Mouse (Mus musculus) frontal cortex, postnatal 25 days (tissue): Measurements from ENCODE around the gene Olfr1342.

ENCODE experiments used
- DNase-seq, 2 experiments: peaks; one replicate each; pipeline ENCODE4 v3.0.0; 2022; ENCODE audit warnings: low spot score in 2 of 2

Olfr1342 gene

DNA sequence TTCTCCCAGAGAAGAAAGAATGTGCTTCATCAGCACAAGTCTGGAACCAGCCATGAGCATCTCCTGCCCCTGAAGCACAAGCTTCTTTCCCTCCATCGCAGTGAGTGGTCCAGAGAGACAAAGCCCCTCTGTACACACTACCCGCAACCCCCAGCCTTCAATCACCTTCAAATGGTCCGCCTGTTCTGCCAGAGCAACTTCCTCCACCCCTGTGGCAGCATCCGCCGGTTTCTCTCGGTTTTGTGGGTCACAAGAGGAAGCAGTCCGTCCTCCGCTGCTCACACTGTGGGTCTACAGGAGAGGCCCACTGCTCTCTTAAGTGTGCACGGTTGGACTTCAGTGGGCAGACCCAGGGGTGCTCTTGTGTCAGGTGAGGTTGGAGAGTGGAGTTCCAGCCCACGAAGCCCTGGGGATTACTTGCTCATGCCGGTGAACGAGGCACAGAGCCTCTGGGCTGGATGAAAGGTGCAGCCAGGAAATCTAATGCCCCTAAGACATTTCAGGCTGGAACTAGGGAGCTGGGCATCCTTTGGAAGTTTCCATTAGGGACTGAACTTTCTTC is at the start of gene Olfr1342:
Gene Olfr1342 (minus strand): TSS at position 345 of the 562 bp plus-strand sequence.
- no peak for DNase-seq

DNA sequence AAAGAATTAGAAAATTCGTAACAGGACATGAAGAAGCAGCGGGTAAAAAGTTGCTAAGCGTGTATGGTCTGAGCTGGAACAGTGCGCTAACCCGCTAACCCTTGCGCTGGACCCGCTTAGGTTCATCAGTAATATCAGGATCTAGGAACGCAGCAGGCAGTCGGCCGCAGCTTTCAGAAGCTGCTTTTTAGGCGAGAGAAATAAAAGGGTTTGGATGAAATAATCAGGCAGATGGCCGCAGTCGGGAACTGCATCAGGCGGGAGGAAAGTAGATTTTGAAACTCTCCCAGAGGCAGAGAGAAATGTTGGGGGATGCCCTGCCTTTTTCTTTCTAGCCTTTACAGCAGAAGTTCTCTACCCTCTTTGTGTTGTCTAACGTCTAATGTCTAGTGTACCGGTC is 49.3 kb upstream of the Olfr1342 start:
- no peak for DNase-seq

DNA sequence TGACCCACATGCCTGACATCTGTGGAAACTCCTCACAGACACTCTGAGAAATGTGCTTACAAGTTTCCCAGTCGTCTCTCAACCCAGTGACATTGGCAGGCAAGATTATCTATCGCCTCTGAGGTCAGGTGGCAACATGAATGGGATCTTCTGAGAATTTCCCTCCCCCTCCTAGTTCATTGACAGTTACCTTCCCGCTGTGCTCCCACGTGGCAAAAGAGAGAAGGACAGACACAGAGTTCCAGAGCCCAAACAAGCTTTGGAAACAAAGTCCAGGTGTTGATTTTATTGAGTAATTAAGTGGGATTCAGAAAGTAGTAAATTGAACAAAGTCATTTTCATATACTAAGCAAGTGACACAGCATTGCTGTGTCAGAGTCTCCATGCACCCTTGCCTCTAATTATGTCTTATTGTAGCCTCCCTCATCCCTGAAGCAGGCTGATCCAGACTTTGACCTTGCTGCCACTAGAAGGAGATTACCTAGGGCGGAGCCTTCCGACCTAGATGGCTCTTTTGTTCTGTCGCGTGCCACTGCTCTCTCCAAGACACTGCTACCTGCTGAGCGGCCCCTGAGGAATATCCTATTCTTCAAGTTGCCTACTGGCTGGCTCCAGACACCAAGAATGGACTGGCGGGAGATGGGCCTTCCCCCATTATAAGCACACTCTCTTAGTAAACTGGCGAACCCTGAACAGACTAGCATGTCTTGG is 48.6 kb upstream of the Olfr1342 start:
- no peak for DNase-seq

DNA sequence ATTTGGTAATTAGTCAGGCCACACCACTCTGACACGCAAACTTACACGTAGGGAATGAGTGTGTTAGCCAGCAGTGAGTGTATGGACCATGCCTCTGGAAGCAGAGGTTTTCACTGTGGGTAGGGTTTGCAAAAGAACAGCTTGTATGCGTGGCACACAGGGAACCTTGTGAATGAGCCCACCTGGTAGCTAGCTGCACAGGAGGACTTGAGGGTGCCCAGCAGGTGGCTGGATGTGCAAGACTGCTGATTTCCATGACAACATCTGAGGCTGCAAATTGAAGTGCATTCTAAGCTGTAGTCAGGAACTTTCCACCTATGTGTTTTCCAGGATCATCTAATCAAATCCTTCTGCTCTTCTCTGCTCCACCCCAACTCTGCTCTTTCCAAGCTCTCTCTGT is 47.0 kb upstream of the Olfr1342 start:
- DNase-seq, result no peak

DNA sequence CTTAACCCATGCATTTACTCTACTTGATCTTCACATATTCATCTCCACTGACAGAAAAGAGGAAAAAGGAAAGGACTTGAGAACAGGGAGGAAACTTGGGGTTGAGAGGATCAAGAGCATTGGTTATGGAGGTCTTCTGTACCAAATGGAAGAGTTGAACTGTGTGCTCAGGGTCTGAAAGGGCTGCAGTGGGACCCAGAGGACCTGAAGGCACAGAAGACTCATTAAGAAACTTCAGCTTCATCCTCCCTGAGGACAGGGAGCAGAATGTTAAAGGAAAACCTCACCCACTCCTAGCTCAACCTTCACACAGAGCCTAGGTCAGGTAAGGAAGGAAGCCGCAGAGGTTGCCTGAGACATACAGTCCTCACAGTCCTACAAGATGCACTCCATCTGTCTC is 39.3 kb upstream of the Olfr1342 start, which contains the start of gene Olfr1339:
Gene Olfr1339 (plus strand): TSS at position 301 of the 400 bp plus-strand sequence.
- DNase-seq, result no peak

DNA sequence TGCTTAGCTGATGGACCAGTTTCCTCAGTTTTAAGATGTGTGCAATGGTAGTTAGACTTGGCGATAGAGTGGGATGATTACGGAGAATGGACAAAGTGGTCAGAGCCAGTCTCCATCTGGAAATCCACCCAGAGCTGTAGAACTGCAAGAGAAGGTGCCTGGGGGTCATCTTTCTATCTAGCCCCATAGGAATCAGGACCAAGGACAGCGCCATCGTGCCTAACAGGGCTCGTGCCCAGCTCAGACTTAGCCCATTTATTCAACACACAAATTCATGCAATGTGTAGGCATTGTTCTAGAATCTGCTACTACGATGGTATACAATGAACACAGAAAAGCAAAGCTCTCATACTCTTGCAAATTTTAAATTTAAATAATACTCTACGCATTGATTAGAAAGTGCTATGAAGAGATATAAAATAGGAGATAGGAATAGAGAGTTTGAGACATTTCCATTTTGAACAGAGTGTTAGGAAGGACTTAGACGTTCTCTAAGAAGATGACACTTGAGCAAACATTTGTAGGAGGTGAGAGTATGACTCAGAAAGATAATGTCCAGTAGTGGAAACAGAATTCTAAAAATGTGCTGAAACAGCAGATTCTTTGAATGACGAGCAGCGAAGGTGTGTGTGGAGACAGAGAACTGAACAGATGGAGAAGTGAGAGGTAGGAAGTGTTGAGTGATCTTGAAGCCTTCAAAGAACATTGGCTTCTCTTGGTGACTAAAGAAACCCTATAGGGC is 29.4 kb upstream of the Olfr1342 start:
- no peak for DNase-seq

DNA sequence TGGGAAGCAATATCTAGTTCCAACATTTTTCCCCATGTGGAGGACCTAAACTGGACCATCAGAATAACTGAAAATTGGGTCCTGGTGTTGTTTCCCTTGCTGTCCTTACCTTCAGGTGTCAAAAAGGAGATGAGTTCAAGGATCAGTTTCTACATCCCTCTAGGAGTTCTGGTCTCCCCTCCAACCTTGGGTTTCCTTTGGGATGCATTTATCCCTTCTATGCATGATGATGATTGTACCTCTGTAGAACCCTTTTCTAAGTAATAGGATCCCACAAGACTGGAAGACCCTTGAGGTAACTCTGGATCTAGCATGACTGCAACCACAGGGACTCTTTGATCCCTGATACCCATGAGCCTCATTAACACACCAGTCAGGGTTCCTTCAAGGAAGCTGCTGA is 27.3 kb upstream of the Olfr1342 start, which contains the start of gene Olfr1340:
Gene Olfr1340 (plus strand): TSS at position 301 of the 400 bp plus-strand sequence.
- no peak for DNase-seq

DNA sequence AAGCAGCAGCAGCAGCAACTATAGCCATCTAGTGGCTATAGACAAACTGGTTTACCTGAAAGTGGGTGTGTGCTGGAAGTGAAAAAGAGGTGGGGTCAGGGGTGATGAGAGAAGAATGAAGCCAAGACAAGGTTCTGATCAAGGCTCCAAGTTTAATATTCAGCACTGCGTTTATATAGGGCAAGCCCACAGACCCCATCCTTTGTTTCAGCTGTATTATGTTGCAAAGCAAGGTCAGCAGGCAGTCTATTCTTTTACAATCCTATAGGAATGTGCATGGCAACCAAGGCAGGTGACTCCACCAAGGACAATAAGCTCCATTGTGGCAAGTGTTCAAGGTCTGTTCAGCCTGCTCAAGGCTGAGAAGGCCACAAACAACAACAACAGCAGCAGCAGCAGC is 19.1 kb upstream of the Olfr1342 start:
- no peak for DNase-seq

DNA sequence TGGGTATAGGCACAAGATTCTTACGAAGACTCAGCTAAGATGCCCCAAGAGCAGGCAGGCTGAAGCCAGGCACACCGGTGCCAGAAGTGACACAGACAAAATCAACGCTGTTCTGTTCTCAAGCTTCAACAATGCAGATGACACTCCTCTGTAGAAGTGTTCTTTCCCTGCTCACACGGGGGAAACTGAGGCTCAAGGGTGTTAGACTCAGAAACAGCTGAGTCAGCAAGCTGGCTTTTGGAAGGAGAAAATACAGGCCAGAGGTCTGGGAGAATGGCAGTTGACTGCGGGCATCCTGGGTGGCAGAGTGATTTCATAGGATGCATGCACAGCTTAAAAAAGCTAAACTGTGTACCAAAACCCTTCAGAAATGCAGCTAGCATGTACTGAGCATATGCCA is 15.5 kb upstream of the Olfr1342 start:
- no peak for DNase-seq

DNA sequence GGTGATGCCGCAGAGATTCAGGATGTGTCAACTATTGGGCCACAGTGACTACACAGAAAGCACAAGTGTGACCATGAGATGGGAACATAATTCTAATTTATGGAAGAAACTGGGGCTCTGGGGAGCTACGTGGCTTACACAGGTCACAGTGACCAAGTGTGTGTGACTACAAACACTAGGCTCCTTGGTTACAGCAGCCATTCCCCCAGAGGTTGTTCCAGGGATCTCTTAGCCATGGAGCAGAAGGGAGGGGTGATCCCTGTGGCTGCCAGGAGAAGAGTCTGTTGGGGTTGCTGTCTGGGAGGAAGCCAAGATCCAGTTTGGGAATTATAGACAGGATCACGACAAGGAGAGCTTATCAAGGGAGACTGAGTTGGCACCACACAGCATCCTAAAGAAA is 10.7 kb upstream of the Olfr1342 start, which contains the start of gene Olfr1341:
Gene Olfr1341 (plus strand): TSS at position 301 of the 400 bp plus-strand sequence.
- DNase-seq, result no peak

DNA sequence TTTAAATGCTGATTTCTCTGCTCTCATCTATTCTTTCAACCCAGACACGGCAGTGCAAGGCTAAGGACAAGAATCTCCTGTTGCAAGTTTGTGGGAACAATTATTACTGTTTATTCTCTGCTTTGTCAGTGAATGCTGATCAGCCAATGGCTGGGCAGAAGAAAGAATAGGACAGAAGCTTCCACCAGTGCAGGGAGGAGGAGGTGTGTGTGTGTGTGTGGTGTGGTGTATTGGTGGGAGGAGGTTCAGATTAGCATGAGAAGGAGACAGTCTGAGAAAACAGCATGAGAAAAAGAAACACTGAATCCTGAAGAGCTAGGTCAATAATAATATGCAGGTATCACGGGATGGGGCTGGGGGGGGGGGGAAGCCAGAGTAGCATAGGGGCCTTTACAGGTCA is 1.3 kb upstream of the Olfr1342 start:
- DNase-seq, result no peak

DNA sequence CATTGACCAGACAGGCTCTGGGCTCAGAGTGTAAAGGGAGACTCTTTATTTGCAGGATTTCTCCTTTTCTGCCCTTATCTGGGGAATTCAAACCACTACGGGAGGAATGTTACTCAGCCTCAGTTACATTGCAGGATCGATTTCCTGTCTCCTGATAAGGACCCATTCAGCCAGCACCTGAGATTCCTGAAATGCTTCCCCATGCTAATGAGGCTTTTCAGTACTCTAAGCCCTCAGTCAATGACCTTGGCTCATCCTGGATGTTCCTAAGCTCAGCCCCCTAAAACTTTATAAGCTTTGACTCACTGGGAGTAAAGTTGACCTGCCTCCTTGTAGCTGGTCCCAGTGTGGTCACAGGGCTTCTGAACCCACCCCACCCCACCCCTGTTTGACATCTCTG is 5.5 kb downstream of the Olfr1342 start:
- no peak for DNase-seq

DNA sequence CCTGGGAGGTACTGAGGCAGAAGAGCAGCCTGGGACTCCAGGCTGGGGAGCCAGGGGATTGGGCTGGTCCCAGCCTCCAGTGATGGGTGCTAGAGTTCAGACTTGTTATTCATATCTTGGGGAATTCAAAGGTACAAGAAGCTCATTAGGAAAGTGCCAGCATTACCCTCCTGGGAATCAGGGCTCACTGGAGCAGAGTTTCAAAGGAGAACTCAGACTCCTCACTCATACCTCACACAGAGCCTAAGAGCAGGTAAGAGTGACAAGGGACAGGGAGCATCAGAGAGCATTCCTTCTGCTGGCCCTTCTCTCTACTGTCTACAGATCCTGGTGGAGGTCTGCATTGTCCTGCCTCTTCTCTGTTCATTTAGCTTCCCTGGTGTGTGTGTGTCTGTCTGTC is 33.9 kb downstream of the Olfr1342 start, which contains the start of gene Olfr62:
Gene Olfr62 (plus strand): TSS at position 301 of the 400 bp plus-strand sequence.
- no peak for DNase-seq

DNA sequence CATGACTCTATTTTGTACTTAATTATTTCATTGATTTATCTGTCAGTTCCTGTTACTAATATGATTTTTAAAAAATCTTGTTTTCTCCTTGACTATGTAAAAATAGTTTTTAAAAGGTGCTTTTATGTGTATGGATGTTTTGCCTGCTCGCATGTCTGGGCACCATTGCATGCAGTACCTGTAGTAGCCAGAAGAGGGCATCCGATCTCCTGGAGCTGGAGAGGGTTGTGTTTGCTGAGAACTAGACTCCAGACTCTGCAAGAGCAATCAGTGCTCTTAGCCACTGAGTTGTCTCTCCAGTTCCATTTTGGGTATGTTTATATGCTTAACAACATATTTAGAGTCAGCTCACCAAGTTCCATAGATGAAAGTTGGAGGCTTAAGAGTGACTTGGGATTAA is 47.3 kb downstream of the Olfr1342 start:
- peak; percentile 22 to 51 for DNase-seq

DNA sequence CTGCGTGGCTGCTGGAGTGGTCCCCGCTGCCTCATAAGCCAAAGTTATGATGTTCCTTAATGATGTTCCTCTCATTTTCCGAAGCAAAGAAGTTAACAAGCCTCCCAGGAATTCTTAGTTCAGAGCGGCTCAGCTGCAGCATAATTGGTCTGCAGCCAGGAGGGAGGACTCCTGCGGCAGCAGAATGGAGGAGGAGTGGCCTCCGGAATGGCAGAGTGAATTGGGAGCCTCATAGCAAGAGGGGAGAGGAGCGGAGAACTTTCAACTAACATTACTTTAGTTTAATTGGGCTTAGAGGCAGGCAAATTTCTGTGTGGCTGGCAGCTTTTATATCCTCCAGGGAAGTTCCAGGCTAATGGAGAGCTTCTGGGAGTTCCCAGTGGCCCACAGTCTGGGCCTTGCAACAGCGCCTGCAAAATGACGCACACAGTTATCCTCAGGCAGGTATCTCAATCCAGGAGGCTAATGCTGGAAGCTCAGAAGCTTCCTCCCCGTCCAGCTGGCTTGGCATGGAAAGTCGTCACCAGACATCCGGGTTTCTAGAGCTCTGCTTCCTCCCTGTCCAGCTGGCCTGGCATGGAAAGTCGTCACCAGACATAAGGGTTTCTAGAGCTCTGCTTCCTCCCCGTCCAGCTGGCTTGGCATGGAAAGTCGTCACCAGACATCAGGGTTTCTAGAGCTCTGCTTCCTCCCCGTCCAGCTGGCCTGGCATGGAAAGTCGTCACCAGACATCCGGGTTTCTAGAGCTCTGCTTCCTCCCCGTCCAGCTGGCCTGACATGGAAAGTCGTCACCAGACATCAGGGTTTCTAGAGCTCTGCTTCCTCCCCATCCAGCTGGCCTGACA is 50.0 kb downstream of the Olfr1342 start:
- DNase-seq, result no peak
